Mouse (Mus musculus) stomach, postnatal 0 days (tissue): ENCODE measurements at regions not wholly inside any gene's neighbourhood (a gene's known extent, or its start where the extent isn't known, plus 50 kb on each side); places are given as distances from the start of the nearest gene placed in this dataset.

Source experiments
- CTCF ChIP-seq: IDR thresholded peaks from 2 replicates; pipeline ENCODE4 v1.5.1; 2016; ENCODE audit warnings: antibody characterized with exemption, low read depth, mild to moderate bottlenecking, moderate library complexity
- EP300 ChIP-seq: optimal IDR thresholded peaks from 2 replicates; pipeline ENCODE3; 2016; ENCODE audit warnings: antibody characterized with exemption

GRCm38 (mm10) chr2:59417384-59417955 lies 67.0 kb upstream of the Dapl1 start:
- no peak for TF ChIP-seq CTCF
- TF ChIP-seq EP300 = no peak
